Mouse (Mus musculus): ENCODE results near the gene Dedd. TPM values are rescaled to one million over a fixed set of nuclear protein-coding genes. Genes with fewer than 3 reads are reported as not detected.
"Not testable (repeated sequence)": the region's sequence is repeated elsewhere in the genome, so short reads cannot be mapped to it uniquely, and the experiment has no call there.

Gene Dedd
- total RNA-seq, 2 experiments from 2014 or later, result 35.9 to 38.1 TPM

DNA sequence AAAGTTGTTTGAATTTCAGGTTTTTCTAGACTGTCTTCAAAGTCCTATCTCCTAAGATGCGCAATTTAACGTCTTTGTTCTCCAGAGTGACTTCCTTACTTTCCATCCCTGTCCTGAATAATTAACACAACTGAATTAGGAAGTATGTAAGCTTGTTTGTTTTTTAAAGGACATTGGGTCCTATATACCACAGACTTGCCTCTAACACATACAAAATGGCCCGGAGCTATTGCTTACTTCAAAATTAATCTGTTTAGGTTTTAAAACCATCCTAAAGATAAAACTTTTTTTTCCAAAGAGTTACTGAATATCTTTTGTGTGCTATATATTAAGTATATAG lies 33.9 kb upstream of the Dedd start:
- DNase-seq (ENCODE audit: low spot score in 2 of 2), result no peak
- intact Hi-C loops (cut with DNase I), result no loop called here

- intact Hi-C loops (cut with DNase I), result no loop called here
- DNase-seq (ENCODE audit: low spot score in 2 of 2), result no peak
Observed at GRCm38 (mm10) chr1:171298226-171298625, 30.7 kb upstream of the Dedd start.

- DNase-seq (ENCODE audit: low spot score in 2 of 2); intact Hi-C loops (cut with DNase I): not testable (repeated sequence)
Observed at GRCm38 (mm10) chr1:171306157-171306556, 22.8 kb upstream of the Dedd start.

- intact Hi-C loops (cut with DNase I), result no loop called here
- no peak for DNase-seq (ENCODE audit: low spot score in 2 of 2)
Observed at GRCm38 (mm10) chr1:171309321-171309720, 19.6 kb upstream of the Dedd start.

GRCm38 (mm10) chr1:171319748-171320147 lies 9.2 kb upstream of the Dedd start:
- intact Hi-C loops (cut with DNase I), result no loop called here
- DNase-seq (ENCODE audit: low spot score in 2 of 2), result no peak

DNA sequence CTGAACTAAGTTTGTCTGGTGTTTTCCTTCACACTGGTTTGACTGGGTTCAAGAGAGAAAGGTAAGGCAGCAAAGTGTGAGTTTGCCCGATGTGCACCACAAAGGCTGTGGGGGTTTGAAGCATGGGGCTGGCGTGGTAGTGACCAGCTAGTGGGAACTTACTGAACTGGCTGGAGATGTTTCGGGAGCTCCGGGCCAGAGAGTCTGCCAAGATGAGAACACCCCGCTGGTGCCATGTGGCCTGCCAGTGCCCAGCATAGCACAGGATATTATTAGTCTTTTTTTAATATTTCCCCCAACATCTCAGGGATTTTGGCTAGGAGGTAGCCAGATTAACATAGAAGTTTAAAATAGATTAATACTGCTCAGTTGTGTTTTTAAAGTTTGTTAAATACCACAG lies 8.8 kb upstream of the Dedd start:
- no peak for DNase-seq (ENCODE audit: low spot score in 2 of 2)
- intact Hi-C loops (cut with DNase I), result no loop called here

DNA sequence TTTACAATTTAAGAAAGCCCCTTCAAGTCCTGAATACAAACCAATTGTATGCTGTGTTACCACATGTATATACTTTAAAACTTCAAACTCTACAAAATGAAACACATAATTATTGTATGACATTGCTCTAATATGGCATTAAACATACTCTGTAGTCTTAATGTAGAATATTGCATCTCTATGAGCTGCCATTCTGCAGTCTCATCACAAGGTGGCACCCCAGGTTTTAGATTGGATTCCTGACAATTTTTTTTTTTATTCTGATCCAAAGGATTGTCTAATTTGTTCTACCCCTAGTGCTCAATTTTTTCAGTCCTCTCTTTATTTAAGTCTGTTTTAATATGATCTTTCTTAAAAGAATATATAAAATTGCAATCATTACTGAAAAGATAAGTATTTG lies 7.5 kb upstream of the Dedd start:
- intact Hi-C loops (cut with DNase I), result no loop called here
- DNase-seq (ENCODE audit: low spot score in 2 of 2), result peak in 1 of 2 experiments; percentile 46

- intact Hi-C loops (cut with DNase I), result no loop called here
- DNase-seq (ENCODE audit: low spot score in 2 of 2), result no peak
Observed at GRCm38 (mm10) chr1:171322012-171322411, 6.9 kb upstream of the Dedd start.

GRCm38 (mm10) chr1:171325571-171325970 lies 3.4 kb upstream of the Dedd start:
- intact Hi-C loops (cut with DNase I), result loop anchor here (5.0 kb wide), 1 partner anchor 33 kb away; no protein-coding TSS in a partner anchor
- DNase-seq (ENCODE audit: low spot score in 2 of 2), result no peak

DNA sequence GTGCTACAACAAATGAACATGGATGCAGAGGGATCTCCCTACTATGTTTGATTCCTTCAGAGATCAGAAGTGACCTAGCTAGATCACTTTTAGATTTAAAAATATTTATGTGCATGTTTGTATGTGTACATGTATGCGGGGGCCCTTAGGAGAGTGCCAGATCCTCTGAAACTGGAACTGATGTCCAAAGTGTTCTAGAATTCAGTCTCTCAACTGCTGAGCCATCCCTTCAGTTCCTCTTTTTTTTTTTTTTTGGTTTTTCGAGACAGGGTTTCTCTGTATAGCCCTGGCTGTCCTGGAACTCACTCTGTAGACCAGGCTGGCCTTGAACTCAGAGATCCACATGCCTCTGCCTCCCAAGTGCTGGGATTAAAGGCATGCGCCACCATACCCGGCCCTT lies 2.4 kb upstream of the Dedd start:
- DNase-seq (ENCODE audit: low spot score in 2 of 2), result not testable (repeated sequence)
- intact Hi-C loops (cut with DNase I), result loop anchor here (5.0 kb wide), 1 partner anchor 34 kb away; no protein-coding TSS in a partner anchor

GRCm38 (mm10) chr1:171328244-171328643 lies 701 bp upstream of the Dedd start:
- DNase-seq (ENCODE audit: low spot score in 2 of 2), result no peak
- intact Hi-C loops (cut with DNase I), result loop anchor here (5.0 kb wide), 1 partner anchor 36 kb away; no protein-coding TSS in a partner anchor

GRCm38 (mm10) chr1:171329433-171330215 lies 679 bp downstream of the Dedd start:
- DNase-seq (ENCODE audit: low spot score in 2 of 2), result no peak

DNA sequence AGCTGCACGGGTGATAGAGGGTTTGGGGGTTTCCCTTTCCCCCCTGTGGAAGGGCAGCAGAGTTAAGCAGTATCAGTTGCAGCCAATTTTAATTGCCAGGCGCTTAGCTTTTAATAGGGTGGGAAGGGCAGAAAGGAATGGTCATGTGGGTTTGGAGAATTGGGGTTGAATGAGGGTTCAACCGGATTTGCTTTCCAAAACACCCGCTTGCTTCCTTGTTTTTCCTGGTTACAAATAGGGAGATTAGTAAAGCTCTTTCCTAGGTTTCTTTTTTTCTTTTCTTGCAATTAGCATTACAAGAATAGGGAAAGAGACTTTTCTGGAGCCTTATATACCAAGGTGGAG lies 1.2 kb downstream of the Dedd start:
- intact Hi-C loops (cut with DNase I), result no loop called here
- no peak for DNase-seq (ENCODE audit: low spot score in 2 of 2)

More at GRCm38 (mm10) chr1:171329433-171330215, 679 bp downstream of the Dedd start:
- intact Hi-C loops (cut with DNase I), result loop anchor here (5.0 kb wide), 1 partner anchor 37 kb away; no protein-coding TSS in a partner anchor

DNA sequence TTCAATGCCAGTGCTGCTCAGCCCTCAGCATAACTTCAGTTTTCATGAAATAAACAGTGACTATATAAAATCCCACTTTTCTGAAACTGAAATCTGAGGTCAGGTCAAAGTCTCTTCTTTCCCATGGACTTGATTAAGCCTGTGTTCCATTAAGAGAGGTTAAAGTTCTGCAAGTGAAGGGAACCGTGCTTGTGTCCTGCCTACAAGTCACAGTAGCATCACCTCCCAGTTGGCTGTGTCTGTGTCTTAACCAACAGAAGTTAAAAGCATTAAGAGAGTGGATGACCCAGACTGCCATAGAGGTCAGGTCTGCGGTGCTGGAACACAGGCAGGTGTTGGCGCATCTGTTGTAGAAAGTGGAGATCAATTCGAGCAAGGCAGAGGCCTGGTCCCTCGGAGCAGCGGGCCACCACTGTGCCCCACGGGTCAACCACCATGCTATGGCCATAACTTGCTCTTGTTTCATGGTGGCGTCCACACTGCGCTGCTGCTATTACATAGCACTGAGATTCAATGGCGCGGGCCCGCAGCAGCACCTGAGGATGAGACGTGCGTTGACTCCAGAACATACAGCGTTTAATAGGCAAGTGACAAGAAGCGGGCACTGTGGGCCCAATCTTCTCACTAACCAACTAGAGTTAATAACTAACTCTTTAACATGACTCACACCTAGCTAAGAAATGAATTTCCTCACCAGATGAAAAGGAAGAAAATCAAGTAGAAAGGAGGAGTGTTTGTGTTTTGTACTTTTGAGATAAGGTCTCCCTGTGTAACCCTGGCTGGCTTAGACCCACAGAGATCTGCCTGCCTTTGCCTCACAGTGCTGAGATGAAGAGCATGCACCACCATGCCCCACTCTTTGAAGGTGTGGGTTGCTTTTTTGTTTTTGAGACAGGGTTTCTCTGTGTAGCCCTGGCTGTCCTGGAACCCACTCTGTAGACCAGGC lies 13.6 kb downstream of the Dedd start:
- DNase-seq (ENCODE audit: low spot score in 2 of 2), result no peak
- intact Hi-C loops (cut with DNase I), result no loop called here

GRCm38 (mm10) chr1:171343922-171344677 lies 15.2 kb downstream of the Dedd start:
- DNase-seq (ENCODE audit: low spot score in 2 of 2), result peak in 1 of 2 experiments; percentile 28
- intact Hi-C loops (cut with DNase I), result no loop called here

- intact Hi-C loops (cut with DNase I), result no loop called here
- no peak for DNase-seq (ENCODE audit: low spot score in 2 of 2)
Observed at GRCm38 (mm10) chr1:171344715-171345114, 15.8 kb downstream of the Dedd start.

DNA sequence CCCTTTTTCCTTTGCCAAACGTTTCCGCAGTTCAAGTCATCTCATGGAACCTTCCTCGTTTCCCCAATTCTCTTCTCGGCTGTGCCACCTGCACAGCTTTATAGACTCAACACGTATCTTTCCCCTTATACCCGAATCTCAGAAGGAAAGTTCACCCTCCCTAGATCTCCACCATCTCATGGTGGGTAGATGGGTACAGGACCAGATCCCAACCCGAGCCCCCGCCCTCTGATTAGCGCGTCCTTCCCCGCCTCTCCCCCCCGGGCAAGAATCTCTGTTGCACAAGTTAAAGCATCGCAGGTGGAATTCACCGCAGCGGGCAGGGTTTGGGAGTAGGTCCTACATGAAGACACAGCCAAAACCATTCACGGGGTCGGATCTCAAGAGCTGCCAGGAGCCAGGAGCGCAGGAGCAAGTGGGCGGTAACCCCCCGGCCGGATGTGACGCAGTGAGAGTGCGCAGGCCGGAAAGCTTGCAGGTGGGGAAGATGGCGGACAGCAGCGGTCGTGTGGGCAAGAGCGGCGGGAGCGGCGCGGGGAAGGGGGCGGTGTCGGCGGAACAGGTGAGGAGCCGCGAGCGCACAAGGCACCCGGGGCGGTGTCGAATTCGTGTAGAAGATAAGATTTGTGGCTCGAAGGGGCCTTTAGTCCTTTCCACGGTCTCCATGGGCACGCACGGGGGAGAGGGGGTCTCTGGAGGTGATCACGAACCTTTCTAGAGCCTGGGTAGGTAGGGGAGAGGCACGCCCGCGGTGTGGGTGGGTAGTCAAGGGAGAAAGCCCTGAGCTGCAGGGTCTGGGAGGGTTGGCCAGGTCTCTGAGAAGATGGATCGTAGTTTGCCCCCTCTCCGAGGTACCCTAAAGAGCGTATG lies 16.5 kb downstream of the Dedd start, which contains the start of the genes Nit1 and Pfdn2:
Gene Nit1 (minus strand): TSS at position 422 of the 870 bp plus-strand sequence.
Gene Pfdn2 (plus strand): TSS at position 446 of the 870 bp plus-strand sequence.
- peak; percentile 87 to 92 for DNase-seq (ENCODE audit: low spot score in 2 of 2)
- intact Hi-C loops (cut with DNase I), result no loop called here

- intact Hi-C loops (cut with DNase I), result no loop called here
- no peak for DNase-seq (ENCODE audit: low spot score in 2 of 2)
Observed at GRCm38 (mm10) chr1:171346095-171346450, 17.1 kb downstream of the Dedd start.

DNA sequence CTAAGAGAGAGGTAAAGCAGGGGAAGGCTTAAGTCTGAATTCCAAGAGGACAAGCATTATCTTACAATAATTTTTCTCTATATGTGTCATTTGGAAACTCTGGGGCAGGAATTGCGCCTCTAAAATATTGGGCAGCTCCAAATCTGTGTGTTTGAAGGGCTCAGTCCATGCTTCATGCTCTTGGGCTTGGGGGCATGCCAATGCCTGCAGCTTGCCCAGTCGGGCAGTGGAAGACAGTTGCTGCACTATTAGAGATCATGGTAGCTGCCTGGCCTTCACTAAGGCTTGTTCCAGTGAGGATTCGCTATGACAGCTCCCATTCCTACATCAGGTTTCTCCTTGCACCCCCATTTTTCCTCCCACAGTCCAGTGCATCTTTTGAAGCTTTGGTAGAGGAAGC lies 19.7 kb downstream of the Dedd start:
- DNase-seq (ENCODE audit: low spot score in 2 of 2), result no peak
- intact Hi-C loops (cut with DNase I), result no loop called here

All from left cerebral cortex, postnatal 14 days (tissue).